Mouse (Mus musculus): ENCODE data around the gene Rbbp7.

DNA sequence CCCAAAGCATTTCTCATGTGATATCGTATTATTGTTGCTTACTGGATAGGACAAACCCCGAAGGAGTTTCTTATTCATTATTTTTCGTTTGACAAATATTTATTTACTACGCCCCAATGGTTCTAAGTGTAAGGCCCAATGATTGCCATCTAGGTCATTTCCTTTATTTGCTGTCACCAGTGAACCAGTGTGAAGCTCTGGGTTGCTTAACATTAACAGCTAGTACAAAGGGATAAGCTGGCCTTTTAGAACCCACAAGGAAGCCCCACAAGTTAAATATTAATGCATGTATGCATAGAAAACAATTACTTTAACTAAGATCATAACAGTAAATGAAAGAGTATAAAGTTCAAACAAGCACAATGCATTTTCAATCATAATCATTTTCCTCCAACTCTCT lies 5.9 kb upstream of the Rbbp7 start:
- TF ChIP-seq CTCF (IDR thresholded peaks at IDR 0.05; ENCODE audit: low read depth) (no peak), EP300 (IDR thresholded peaks at IDR 0.05; ENCODE audit: low read depth) (no peak)
